Mouse (Mus musculus): Measurements from ENCODE around the gene Khdrbs2. TPM values are rescaled to one million over a fixed set of nuclear protein-coding genes. Genes with fewer than 3 reads are reported as not detected.

Gene Khdrbs2
- polyA plus RNA-seq, 1 experiment from 2014 or later: 60.3 TPM

GRCm38 (mm10) chr1:32339108-32339507, 166.6 kb downstream of the Khdrbs2 start:
- WGBS: 76% methylated on average over 1 of the region's 1 CpGs
- no peak for ATAC-seq (ENCODE audit: low FRiP score)
- Histone ChIP-seq H3K27me3 (replicated peaks) (no peaks in the 10 kb centered on the region), H3K4me1 (no peaks in the 10 kb centered on the region), H3K36me3 (no peaks in the 10 kb centered on the region), H3K4me3 (replicated peaks) (no peak overlapping the region), H3K27ac (replicated peaks) (no peak overlapping the region), H3K9ac (replicated peaks) (no peak overlapping the region), H3K9me3 (replicated peaks) (no peaks in the 10 kb centered on the region), H3K4me2 (no peak overlapping the region)

- no peaks in the 10 kb centered on the region for H3K27me3 ChIP-seq (replicated peaks)
- H3K4me3 ChIP-seq (replicated peaks): no peak overlapping the region
- ATAC-seq (ENCODE audit: low FRiP score): no peak
- WGBS: 82% methylated on average over 2 of the region's 2 CpGs
- H3K27ac ChIP-seq (replicated peaks): no peak overlapping the region
- no peaks in the 10 kb centered on the region for H3K36me3 ChIP-seq
- no peaks in the 10 kb centered on the region for H3K9me3 ChIP-seq (replicated peaks)
- H3K4me2 ChIP-seq: no peak overlapping the region
- H3K9ac ChIP-seq (replicated peaks): no peak overlapping the region
- no peaks in the 10 kb centered on the region for H3K4me1 ChIP-seq
Measured at GRCm38 (mm10) chr1:32347538-32347937, 175.0 kb downstream of the Khdrbs2 start.

- Histone ChIP-seq H3K9ac (replicated peaks) (no peak overlapping the region), H3K9me3 (replicated peaks) (no peaks in the 10 kb centered on the region), H3K36me3 (no peaks in the 10 kb centered on the region), H3K4me3 (replicated peaks) (no peak overlapping the region), H3K27ac (replicated peaks) (no peak overlapping the region), H3K4me2 (no peak overlapping the region), H3K27me3 (replicated peaks) (no peaks in the 10 kb centered on the region), H3K4me1 (no peaks in the 10 kb centered on the region)
- peak; percentile 85 for ATAC-seq (ENCODE audit: low FRiP score)
- WGBS: 59% methylated on average over 1 of the region's 1 CpGs
Measured at GRCm38 (mm10) chr1:32352076-32352475, 179.6 kb downstream of the Khdrbs2 start.

- no peak for ATAC-seq (ENCODE audit: low FRiP score)
- no peak overlapping the region for H3K4me2 ChIP-seq
- no peaks in the 10 kb centered on the region for H3K4me1 ChIP-seq
- no peaks in the 10 kb centered on the region for H3K9me3 ChIP-seq (replicated peaks)
- H3K36me3 ChIP-seq: no peaks in the 10 kb centered on the region
- H3K4me3 ChIP-seq (replicated peaks): no peak overlapping the region
- no peaks in the 10 kb centered on the region for H3K27me3 ChIP-seq (replicated peaks)
- H3K9ac ChIP-seq (replicated peaks): no peak overlapping the region
- H3K27ac ChIP-seq (replicated peaks): no peak overlapping the region
- 76% methylated on average over 2 of the region's 2 CpGs for WGBS
Measured at GRCm38 (mm10) chr1:32363539-32363938, 191.0 kb downstream of the Khdrbs2 start.

GRCm38 (mm10) chr1:32397553-32397952, 225.0 kb downstream of the Khdrbs2 start:
- Histone ChIP-seq H3K9ac (replicated peaks) (no peak overlapping the region), H3K4me1 (no peaks in the 10 kb centered on the region), H3K36me3 (no peaks in the 10 kb centered on the region), H3K4me2 (no peak overlapping the region), H3K27me3 (replicated peaks) (no peaks in the 10 kb centered on the region), H3K4me3 (replicated peaks) (no peak overlapping the region), H3K27ac (replicated peaks) (no peak overlapping the region), H3K9me3 (replicated peaks) (no peaks in the 10 kb centered on the region)
- peak; percentile 47; the same call in 1 of the 2 replicates for ATAC-seq (ENCODE audit: low FRiP score)
- 79% methylated on average over 6 of the region's 6 CpGs for WGBS

- Histone ChIP-seq H3K4me2 (no peak overlapping the region), H3K4me3 (replicated peaks) (no peak overlapping the region), H3K27ac (replicated peaks) (no peak overlapping the region), H3K4me1 (no peaks in the 10 kb centered on the region), H3K36me3 (no peaks in the 10 kb centered on the region), H3K9ac (replicated peaks) (no peak overlapping the region), H3K27me3 (replicated peaks) (no peaks in the 10 kb centered on the region), H3K9me3 (replicated peaks) (no peaks in the 10 kb centered on the region)
- ATAC-seq (ENCODE audit: low FRiP score): no peak
- WGBS: 94% methylated on average over 2 of the region's 2 CpGs
Measured at GRCm38 (mm10) chr1:32407651-32408050, 235.1 kb downstream of the Khdrbs2 start.

- Histone ChIP-seq H3K9ac (replicated peaks) (no peak overlapping the region), H3K4me2 (no peak overlapping the region), H3K4me1 (no peaks in the 10 kb centered on the region), H3K9me3 (replicated peaks) (no peaks in the 10 kb centered on the region), H3K4me3 (replicated peaks) (no peak overlapping the region), H3K27ac (replicated peaks) (no peak overlapping the region), H3K27me3 (replicated peaks) (no peaks in the 10 kb centered on the region), H3K36me3 (no peaks in the 10 kb centered on the region)
- no peak for ATAC-seq (ENCODE audit: low FRiP score)
- 71% methylated on average over 1 of the region's 1 CpGs for WGBS
Measured at GRCm38 (mm10) chr1:32428410-32428809, 255.9 kb downstream of the Khdrbs2 start.

- ATAC-seq (ENCODE audit: low FRiP score): no peak
- no peak overlapping the region for H3K27ac ChIP-seq (replicated peaks)
- no peak overlapping the region for H3K4me3 ChIP-seq (replicated peaks)
- H3K4me2 ChIP-seq: no peak overlapping the region
- no peaks in the 10 kb centered on the region for H3K9me3 ChIP-seq (replicated peaks)
- no peaks in the 10 kb centered on the region for H3K27me3 ChIP-seq (replicated peaks)
- 67% methylated on average over 1 of the region's 1 CpGs for WGBS
- H3K4me1 ChIP-seq: no peaks in the 10 kb centered on the region
- no peak overlapping the region for H3K9ac ChIP-seq (replicated peaks)
- H3K36me3 ChIP-seq: no peaks in the 10 kb centered on the region
Measured at GRCm38 (mm10) chr1:32429493-32429892, 257.0 kb downstream of the Khdrbs2 start.

- no peaks in the 10 kb centered on the region for H3K36me3 ChIP-seq
- no peak for ATAC-seq (ENCODE audit: low FRiP score)
- no peaks in the 10 kb centered on the region for H3K9me3 ChIP-seq (replicated peaks)
- no peaks in the 10 kb centered on the region for H3K27me3 ChIP-seq (replicated peaks)
- no peak overlapping the region for H3K4me3 ChIP-seq (replicated peaks)
- no peak overlapping the region for H3K27ac ChIP-seq (replicated peaks)
- H3K4me1 ChIP-seq: no peaks in the 10 kb centered on the region
- 87% methylated on average over 3 of the region's 3 CpGs for WGBS
- no peak overlapping the region for H3K4me2 ChIP-seq
- no peak overlapping the region for H3K9ac ChIP-seq (replicated peaks)
Measured at GRCm38 (mm10) chr1:32430516-32430915, 258.0 kb downstream of the Khdrbs2 start.

GRCm38 (mm10) chr1:32433118-32433517, 260.6 kb downstream of the Khdrbs2 start:
- Histone ChIP-seq H3K27ac (replicated peaks) (no peak overlapping the region), H3K4me1 (no peaks in the 10 kb centered on the region), H3K27me3 (replicated peaks) (no peaks in the 10 kb centered on the region), H3K4me3 (replicated peaks) (no peak overlapping the region), H3K9me3 (replicated peaks) (no peaks in the 10 kb centered on the region), H3K9ac (replicated peaks) (no peak overlapping the region), H3K36me3 (no peaks in the 10 kb centered on the region), H3K4me2 (no peak overlapping the region)
- 84% methylated on average over 2 of the region's 2 CpGs for WGBS
- no peak for ATAC-seq (ENCODE audit: low FRiP score)

GRCm38 (mm10) chr1:32443927-32444326, 271.4 kb downstream of the Khdrbs2 start:
- Histone ChIP-seq H3K4me3 (replicated peaks) (no peak overlapping the region), H3K27me3 (replicated peaks) (no peaks in the 10 kb centered on the region), H3K9me3 (replicated peaks) (no peaks in the 10 kb centered on the region), H3K4me2 (no peak overlapping the region), H3K27ac (replicated peaks) (no peak overlapping the region), H3K9ac (replicated peaks) (no peak overlapping the region), H3K36me3 (no peaks in the 10 kb centered on the region), H3K4me1 (no peaks in the 10 kb centered on the region)
- no peak for ATAC-seq (ENCODE audit: low FRiP score)
- WGBS: 84% methylated on average over 5 of the region's 5 CpGs

- WGBS: 51% methylated on average over 6 of the region's 6 CpGs
- H3K4me2 ChIP-seq: no peak overlapping the region
- no peak overlapping the region for H3K9ac ChIP-seq (replicated peaks)
- H3K4me1 ChIP-seq: no peaks in the 10 kb centered on the region
- no peaks in the 10 kb centered on the region for H3K36me3 ChIP-seq
- no peaks in the 10 kb centered on the region for H3K9me3 ChIP-seq (replicated peaks)
- no peak overlapping the region for H3K27ac ChIP-seq (replicated peaks)
- H3K4me3 ChIP-seq (replicated peaks): no peak overlapping the region
- peak; percentile 76 for ATAC-seq (ENCODE audit: low FRiP score)
- H3K27me3 ChIP-seq (replicated peaks): no peaks in the 10 kb centered on the region
Measured at GRCm38 (mm10) chr1:32463103-32463516, 290.6 kb downstream of the Khdrbs2 start.

- Histone ChIP-seq H3K27me3 (replicated peaks) (no peaks in the 10 kb centered on the region), H3K27ac (replicated peaks) (no peak overlapping the region), H3K4me1 (no peaks in the 10 kb centered on the region), H3K4me3 (replicated peaks) (no peak overlapping the region), H3K36me3 (peaks cover 3% of the 10 kb centered on the region; the same call in 1 of the 2 replicates), H3K9ac (replicated peaks) (no peak overlapping the region), H3K4me2 (no peak overlapping the region), H3K9me3 (replicated peaks) (no peaks in the 10 kb centered on the region)
- WGBS: 74% methylated on average over 2 of the region's 2 CpGs
- ATAC-seq (ENCODE audit: low FRiP score): no peak
Measured at GRCm38 (mm10) chr1:32471022-32471421, 298.5 kb downstream of the Khdrbs2 start.
